Mouse (Mus musculus) hindbrain, embryonic 14.5 days (tissue): ENCODE measurements around the gene Cd80. TPM values are rescaled to one million over a fixed set of nuclear protein-coding genes. Genes with fewer than 3 reads are reported as not detected.
"Not testable (repeated sequence)": the region's sequence is repeated elsewhere in the genome, so short reads cannot be mapped to it uniquely, and the experiment has no call there.

Source experiments
- ATAC-seq: fragments of 200-750 bp; cut with Nextera tagmentation; 2 replicates; pipeline ENCODE4 v1.8.0; 2017; ENCODE audit warnings: moderate number of reproducible peaks, mild to moderate bottlenecking, moderate TSS enrichment, moderate library complexity; ENCODE audit not compliant: low FRiP score
- DNase-seq: peaks from one replicate; pipeline ENCODE4 v3.0.0-alpha.2; 2015; ENCODE audit warnings: low spot score
- H3K27ac ChIP-seq: fragments of 300-500 bp; sonication (generic); 2 replicates; pipeline ENCODE4 v1.5.1; 2014; ENCODE audit warnings: mild to moderate bottlenecking, moderate library complexity
- H3K27me3 ChIP-seq: fragments of 300-500 bp; sonication (generic); 2 replicates; pipeline ENCODE4 v1.6.1; 2014; ENCODE audit warnings: mild to moderate bottlenecking, low read length, mixed read lengths; ENCODE audit not compliant: control insufficient read depth, insufficient read depth
- H3K36me3 ChIP-seq: fragments of 300-500 bp; sonication (generic); replicated peaks from 2 replicates; pipeline ENCODE4 v1.6.1; 2014; ENCODE audit not compliant: control insufficient read depth, insufficient read depth
- H3K4me1 ChIP-seq: fragments of 300-500 bp; sonication (generic); replicated peaks from 2 replicates; pipeline ENCODE4 v1.6.1; 2014; ENCODE audit warnings: antibody characterized with exemption, low read length, mixed read lengths; ENCODE audit not compliant: control insufficient read depth, insufficient read depth
- H3K4me2 ChIP-seq: fragments of 300-500 bp; sonication (generic); replicated peaks from 2 replicates; pipeline ENCODE4 v1.6.1; 2014; ENCODE audit warnings: mild to moderate bottlenecking, moderate library complexity
- H3K4me3 ChIP-seq: fragments of 300-500 bp; sonication (generic); replicated peaks from 2 replicates; pipeline ENCODE4 v1.5.1; 2014; ENCODE audit warnings: mild to moderate bottlenecking, low read length
- H3K9ac ChIP-seq: fragments of 300-500 bp; sonication (generic); 2 replicates; pipeline ENCODE4 v1.6.1; 2014
- H3K9me3 ChIP-seq: fragments of 300-500 bp; sonication (generic); 2 replicates; pipeline ENCODE4 v1.6.1; 2016; ENCODE audit warnings: low read length; ENCODE audit not compliant: control insufficient read depth
- WGBS: fragments of 180-500 bp; shearing (Covaris S2); extraction: QIAGEN DNeasy Blood & Tissue Kit; methylation state at CpG from one replicate; pipeline ENCODE4 v1.1.7; 2014; 5-methylcytosine and 5-hydroxymethylcytosine counted together
- polyA plus RNA-seq: library from polyadenylated mRNA; unstranded; fragments of >200 nt; fragmentation: Nextera tagmentation; extraction: Ambion mirVana; gene quantifications from 2 replicates; pipeline ENCODE4 v1.2.1, GENCODE M21; 2014

The Cd80 gene
- polyA plus RNA-seq, 1 experiment from 2014 or later = 0.88 TPM

DNA sequence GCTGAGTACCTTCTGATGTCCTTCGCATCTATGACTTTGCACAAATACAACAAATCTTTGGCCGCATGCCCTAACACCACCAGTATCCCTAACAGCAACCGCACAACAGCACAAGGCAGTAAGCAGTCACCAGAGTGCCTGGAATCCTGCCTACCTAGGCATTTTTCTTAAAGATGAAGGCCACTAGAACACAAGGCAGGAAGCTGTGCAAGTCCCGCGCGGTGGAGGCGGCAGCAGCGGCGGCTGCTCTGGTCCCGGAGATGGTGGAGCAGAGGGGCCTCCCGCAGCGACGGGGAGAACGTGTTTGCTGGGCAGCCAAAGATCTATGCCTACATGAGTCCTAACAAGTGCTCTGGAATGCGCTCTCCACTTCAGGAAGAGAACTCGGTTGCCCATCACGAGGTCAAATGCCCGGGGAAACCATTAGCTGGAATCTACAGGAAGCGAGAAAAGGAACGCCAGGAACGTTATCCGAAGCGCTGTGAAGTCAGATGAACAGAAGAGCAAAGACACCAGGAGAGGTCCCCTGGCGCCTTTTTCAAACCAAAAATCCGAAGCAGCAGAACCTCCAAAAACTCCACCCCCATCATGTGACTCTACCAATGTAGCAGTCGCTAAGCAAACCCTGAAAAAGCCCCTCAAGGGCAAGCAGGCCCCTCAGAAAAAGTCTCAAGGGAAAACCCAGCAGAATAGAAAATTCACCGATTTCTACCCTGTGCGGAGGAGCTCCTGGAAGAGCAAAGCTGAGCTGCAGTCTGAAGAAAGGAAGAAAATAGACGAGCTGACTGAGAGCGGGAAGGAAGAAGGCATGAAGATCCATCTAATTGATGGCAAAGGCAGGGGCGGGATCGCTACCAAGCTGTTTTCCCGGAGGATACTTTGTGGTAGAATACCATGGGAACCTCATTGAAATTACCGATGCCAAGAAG, 21.2 kb downstream of the Cd80 start:
- 6% methylated on average over 34 of the region's 34 CpGs for WGBS
- Histone ChIP-seq H3K4me1 (0 out of 2 replicates have a peak, but pooled peaks cover 10% of the 10 kb centered on the region), H3K4me3 (peak overlapping the region; percentile 32), H3K4me2 (peak overlapping the region; percentile 65), H3K9me3 (no peaks in the 10 kb centered on the region), H3K27me3 (no peaks in the 10 kb centered on the region), H3K36me3 (no peaks in the 10 kb centered on the region), H3K27ac (peak overlapping the region; percentile 38), H3K9ac (peak overlapping the region; percentile 55)
- ATAC-seq = no peak
- DNase-seq = peak; percentile 46

DNA sequence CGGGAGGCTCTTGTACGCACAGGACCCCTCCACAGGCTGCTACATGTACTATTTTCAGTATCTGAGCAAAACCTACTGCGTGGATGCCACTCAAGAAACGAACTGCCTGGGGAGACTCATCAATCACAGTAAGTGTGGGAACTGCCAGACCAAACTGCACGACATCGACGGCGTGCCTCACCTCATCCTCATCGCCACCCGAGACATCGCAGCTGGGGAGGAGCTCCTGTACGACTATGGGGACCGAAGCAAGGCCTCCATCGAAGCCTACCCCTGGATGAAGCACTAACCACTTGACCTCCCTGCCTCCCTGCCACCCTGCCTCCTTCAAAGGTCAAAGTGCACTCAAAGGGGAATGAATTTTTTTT, 21.9 kb downstream of the Cd80 start:
- 39% methylated on average over 14 of the region's 14 CpGs for WGBS
- not testable (repeated sequence) for H3K27ac ChIP-seq, ATAC-seq, H3K36me3 ChIP-seq, H3K27me3 ChIP-seq, H3K9me3 ChIP-seq, DNase-seq
- H3K4me2 ChIP-seq = peak overlapping the region; percentile 65
- peak overlapping the region; percentile 55 for H3K9ac ChIP-seq
- H3K4me3 ChIP-seq = peak overlapping the region; percentile 32
- H3K4me1 ChIP-seq = 0 out of 2 replicates have a peak, but pooled peaks cover 10% of the 10 kb centered on the region

- H3K4me2 ChIP-seq = no peak overlapping the region
- 0 out of 2 replicates have a peak, but pooled peaks cover 13% of the 10 kb centered on the region for H3K4me1 ChIP-seq
- WGBS = 90% methylated on average over 3 of the region's 3 CpGs
- H3K4me3 ChIP-seq = no peak overlapping the region
- peaks cover 7% of the 10 kb centered on the region; the same call in 1 of the 2 replicates for H3K27me3 ChIP-seq
- H3K27ac ChIP-seq = no peak overlapping the region
- no peak overlapping the region for H3K9ac ChIP-seq
- no peaks in the 10 kb centered on the region for H3K36me3 ChIP-seq
- no peak for DNase-seq
- no peak for ATAC-seq
- H3K9me3 ChIP-seq = no peaks in the 10 kb centered on the region
Measured at GRCm38 (mm10) chr16:38478296-38478695, 22.9 kb downstream of the Cd80 start.

- H3K9ac ChIP-seq = no peak overlapping the region
- DNase-seq (no peak), ATAC-seq (no peak)
- H3K36me3 ChIP-seq = no peaks in the 10 kb centered on the region
- no peak overlapping the region for H3K27ac ChIP-seq
- 0 out of 2 replicates have a peak, but pooled peaks cover 14% of the 10 kb centered on the region for H3K4me1 ChIP-seq
- WGBS = 82% methylated on average over 4 of the region's 4 CpGs
- peaks cover 11% of the 10 kb centered on the region; the same call in 1 of the 2 replicates for H3K27me3 ChIP-seq
- H3K9me3 ChIP-seq = no peaks in the 10 kb centered on the region
- no peak overlapping the region for H3K4me2 ChIP-seq
- no peak overlapping the region for H3K4me3 ChIP-seq
Measured at GRCm38 (mm10) chr16:38481327-38481726, 26.0 kb downstream of the Cd80 start.

GRCm38 (mm10) chr16:38482780-38483562, 27.6 kb downstream of the Cd80 start:
- 19% methylated on average over 32 of the region's 32 CpGs for WGBS
- Histone ChIP-seq H3K4me2 (peak overlapping the region; percentile 53), H3K27me3 (peaks cover 11% of the 10 kb centered on the region; the same call in 1 of the 2 replicates), H3K36me3 (no peaks in the 10 kb centered on the region), H3K9me3 (no peaks in the 10 kb centered on the region), H3K4me3 (peak overlapping the region; percentile 27), H3K9ac (0 out of 2 replicates have a peak overlapping the region, but pooled peaks have one; percentile 28), H3K4me1 (0 out of 2 replicates have a peak, but pooled peaks cover 6% of the 10 kb centered on the region), H3K27ac (no peak overlapping the region)
- ATAC-seq (no peak), DNase-seq (no peak)

GRCm38 (mm10) chr16:38483582-38484309, 28.4 kb downstream of the Cd80 start:
- Histone ChIP-seq H3K36me3 (no peaks in the 10 kb centered on the region), H3K27ac (no peak overlapping the region), H3K9ac (0 out of 2 replicates have a peak overlapping the region, but pooled peaks have one; percentile 28), H3K4me2 (peak overlapping the region; percentile 53), H3K9me3 (no peaks in the 10 kb centered on the region), H3K27me3 (peaks cover 11% of the 10 kb centered on the region; the same call in 1 of the 2 replicates), H3K4me3 (peak overlapping the region; percentile 27), H3K4me1 (0 out of 2 replicates have a peak, but pooled peaks cover 6% of the 10 kb centered on the region)
- 34% methylated on average over 42 of the region's 42 CpGs for WGBS
- ATAC-seq (no peak), DNase-seq (no peak)

- no peak overlapping the region for H3K4me3 ChIP-seq
- no peak overlapping the region for H3K27ac ChIP-seq
- ATAC-seq (no peak), DNase-seq (no peak)
- H3K4me1 ChIP-seq = no peaks in the 10 kb centered on the region
- H3K4me2 ChIP-seq = no peak overlapping the region
- no peak overlapping the region for H3K9ac ChIP-seq
- WGBS = 87% methylated on average over 3 of the region's 3 CpGs
- H3K36me3 ChIP-seq = peaks cover 12% of the 10 kb centered on the region
- no peaks in the 10 kb centered on the region for H3K27me3 ChIP-seq
- no peaks in the 10 kb centered on the region for H3K9me3 ChIP-seq
Measured at GRCm38 (mm10) chr16:38492551-38492950, 37.2 kb downstream of the Cd80 start.

DNA sequence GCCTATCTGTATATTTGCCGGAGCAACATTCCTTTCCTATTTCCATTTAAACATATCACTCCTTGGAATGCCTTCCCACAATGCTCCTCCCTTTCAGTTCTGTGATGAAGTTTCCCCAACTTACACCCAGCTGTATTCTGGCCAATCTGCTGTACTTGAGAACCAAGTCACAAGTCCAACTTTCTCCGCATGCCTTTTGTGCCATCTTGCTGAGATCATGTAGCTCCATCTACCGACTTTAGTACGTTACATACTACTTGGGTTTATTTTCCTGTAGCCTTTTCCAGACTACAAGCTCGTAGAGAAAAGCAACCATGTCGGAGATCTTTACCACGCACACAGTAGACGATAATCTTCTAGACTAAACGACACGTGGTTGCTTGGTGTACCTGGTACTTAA, 38.5 kb downstream of the Cd80 start:
- H3K9me3 ChIP-seq = no peaks in the 10 kb centered on the region
- H3K36me3 ChIP-seq = peaks cover 24% of the 10 kb centered on the region
- 89% methylated on average over 10 of the region's 10 CpGs for WGBS
- no peak overlapping the region for H3K27ac ChIP-seq
- H3K4me1 ChIP-seq = no peaks in the 10 kb centered on the region
- no peak overlapping the region for H3K9ac ChIP-seq
- no peak for ATAC-seq
- DNase-seq = no peak
- no peaks in the 10 kb centered on the region for H3K27me3 ChIP-seq
- H3K4me2 ChIP-seq = no peak overlapping the region
- no peak overlapping the region for H3K4me3 ChIP-seq
